10 mouse cellular contexts compared by ENCODE assay signal in genomic region chr11:116813610-116814009, GRCm38 (mm10). TPM values are rescaled to one million over a fixed set of nuclear protein-coding genes. Genes with fewer than 3 reads are reported as not detected.
A peak's percentile ranks its signal among the peaks of the same experiment; 100 is the strongest.
DNase-seq lines count a peak whose midpoint lies in the region; ATAC-seq and TF ChIP-seq lines count a peak whose summit lies in the region.
"Had no signal": no experiment of that assay in that cellular context is flagged by ENCODE, and none has a peak within 500 bp of the region (broad histone marks: within the 10 kb centered on the region; RNA-seq: fewer than 3 reads in every experiment).

No protein-coding gene starts in this region.

- intact Hi-C loops in heart, postnatal 25 days (cut with DNase I) = loop anchor here (2.0 kb wide), 1 partner anchor 25 kb away; no protein-coding TSS in a partner anchor

- no peak for ATAC-seq in heart, embryonic 13.5 days (ENCODE audit: extremely low read depth, insufficient number of reproducible peaks, low FRiP score, low TSS enrichment)
- no peak for ATAC-seq in forebrain, embryonic 15.5 days (replicated peaks)
- no peak for ATAC-seq in liver, embryonic 13.5 days (ENCODE audit: low read depth)

- no peak for TF ChIP-seq POLR2A in ES-Bruce4 (IDR thresholded peaks at IDR 0.05; ENCODE audit: insufficient read depth, low read length)

- H3K4me1 ChIP-seq in heart, embryonic 13.5 days = peaks cover 69% of the 10 kb centered on the region
- H3K4me1 ChIP-seq in ES-Bruce4 (ENCODE audit: control insufficient read depth, insufficient read depth, low read length) = peaks cover 10% of the 10 kb centered on the region
- H3K4me1 ChIP-seq in forebrain, embryonic 15.5 days = peaks cover 50% of the 10 kb centered on the region
- H3K4me1 ChIP-seq in liver, embryonic 13.5 days (replicated peaks) = peaks cover 22% of the 10 kb centered on the region

- no peaks in the 10 kb centered on the region for H3K9me3 ChIP-seq in heart, embryonic 13.5 days
- no peaks in the 10 kb centered on the region for H3K9me3 ChIP-seq in ES-Bruce4 (replicated peaks; ENCODE audit: control insufficient read depth, insufficient read depth, low read length, poor library complexity, severe bottlenecking)
- no peaks in the 10 kb centered on the region for H3K9me3 ChIP-seq in forebrain, embryonic 15.5 days
- no peaks in the 10 kb centered on the region for H3K9me3 ChIP-seq in liver, embryonic 13.5 days (replicated peaks)

- peak overlapping the region; percentile 86 for H3K27ac ChIP-seq in heart, embryonic 13.5 days (replicated peaks)
- peak overlapping the region; percentile 70 for H3K27ac ChIP-seq in ES-Bruce4 (ENCODE audit: insufficient read depth, low read length)
- peak overlapping the region; percentile 51 for H3K27ac ChIP-seq in forebrain, embryonic 15.5 days (replicated peaks)
- H3K27ac ChIP-seq in liver, embryonic 13.5 days = 0 out of 2 replicates have a peak overlapping the region, but pooled peaks have one; percentile 23

- H3K27me3 ChIP-seq in heart, embryonic 13.5 days (replicated peaks) = peaks cover 6% of the 10 kb centered on the region; the same call in 1 of the 2 replicates
- no peaks in the 10 kb centered on the region for H3K27me3 ChIP-seq in ES-Bruce4 (ENCODE audit: control insufficient read depth, insufficient read depth, low read length, poor library complexity, severe bottlenecking)
- H3K27me3 ChIP-seq in forebrain, embryonic 15.5 days = no peaks in the 10 kb centered on the region
- peaks cover 6% of the 10 kb centered on the region; the same call in 1 of the 2 replicates for H3K27me3 ChIP-seq in liver, embryonic 13.5 days

- H3K4me3 ChIP-seq in heart, embryonic 13.5 days = no peak overlapping the region
- H3K4me3 ChIP-seq in ES-Bruce4 (ENCODE audit: low read depth, low read length) = peak overlapping the region; percentile 19; the same call in 1 of the 2 replicates
- H3K4me3 ChIP-seq in forebrain, embryonic 15.5 days = no peak overlapping the region
- no peak overlapping the region for H3K4me3 ChIP-seq in liver, embryonic 13.5 days (replicated peaks)

- peaks cover 3% of the 10 kb centered on the region; the same call in 1 of the 2 replicates for H3K36me3 ChIP-seq in heart, embryonic 13.5 days
- H3K36me3 ChIP-seq in ES-Bruce4 (ENCODE audit: control insufficient read depth, insufficient read depth, low read length, poor library complexity, severe bottlenecking) = no peaks in the 10 kb centered on the region
- no peaks in the 10 kb centered on the region for H3K36me3 ChIP-seq in forebrain, embryonic 15.5 days
- H3K36me3 ChIP-seq in liver, embryonic 13.5 days = no peaks in the 10 kb centered on the region

- DNase-seq in heart, postnatal 25 days (ENCODE audit: low spot score) = no peak
- DNase-seq in liver, embryonic 13.5 days = no peak
- DNase-seq in urinary bladder, postnatal 4 days (ENCODE audit: low spot score in 2 of 2) = no peak
- DNase-seq in right cerebral cortex, postnatal 36 days (ENCODE audit: low spot score in 2 of 2) = no peak
- DNase-seq in right cerebral cortex, adult 18-20 months = no peak

- peak overlapping the region; percentile 66 for H3K9ac ChIP-seq in heart, embryonic 13.5 days
- H3K9ac ChIP-seq in ES-Bruce4 (ENCODE audit: low read depth, poor library complexity, severe bottlenecking) = peak overlapping the region; percentile 8
- no peak overlapping the region; the same call in 1 of the 2 replicates for H3K9ac ChIP-seq in forebrain, embryonic 15.5 days (replicated peaks)
- H3K9ac ChIP-seq in liver, embryonic 13.5 days = no peak overlapping the region

- TF ChIP-seq EP300 in ES-Bruce4 (IDR thresholded peaks at IDR 0.05; ENCODE audit: insufficient read depth, low read depth, low read length) = no peak

- WGBS in heart, embryonic 13.5 days = 74% methylated on average over 13 of the region's 13 CpGs
- 67% methylated on average over 13 of the region's 13 CpGs for WGBS in forebrain, embryonic 15.5 days
- WGBS in liver, embryonic 13.5 days (ENCODE audit: insufficient replicate concordance) = 81% methylated on average over 13 of the region's 13 CpGs

- no peak for TF ChIP-seq CTCF in ES-Bruce4 (IDR thresholded peaks at IDR 0.05; ENCODE audit: low read depth, low read length)

- no peak overlapping the region for H3K4me2 ChIP-seq in heart, embryonic 13.5 days
- H3K4me2 ChIP-seq in forebrain, embryonic 15.5 days (replicated peaks) = no peak overlapping the region
- no peak overlapping the region for H3K4me2 ChIP-seq in liver, embryonic 13.5 days

RNA-seq across cellular contexts. Expression of gene Mxra7, which starts 14.2 kb away (rescaled TPM):
- 18.4 and 19.3 TPM in 2 replicates for polyA plus RNA-seq in heart, embryonic 13.5 days (2015; fragmentation: Nextera tagmentation; extraction: Ambion mirVana)
- total RNA-seq in heart, postnatal 25 days (2021) = 10 to 100 TPM; 17.2 to 23.2 TPM
- 20.4 and 22.1 TPM in 2 replicates for polyA plus RNA-seq in ES-Bruce4 (2011; ENCODE audit: insufficient read depth, insufficient read length, low read depth, missing spikeins)
- 7.6 and 10.7 TPM in 2 replicates for polyA plus RNA-seq in forebrain, embryonic 15.5 days (2015; fragmentation: Nextera tagmentation; extraction: Ambion mirVana)
- polyA plus RNA-seq in liver, embryonic 13.5 days (2015; fragmentation: Nextera tagmentation; extraction: Ambion mirVana) = 2.0 and 2.5 TPM in 2 replicates

RNA-seq across cellular contexts. Expression of gene Mettl23, which starts 29.5 kb away (rescaled TPM):
- polyA plus RNA-seq in heart, embryonic 13.5 days (2015; fragmentation: Nextera tagmentation; extraction: Ambion mirVana) = 63.8 and 68.8 TPM in 2 replicates
- 10 to 100 TPM; 36.6 to 39.4 TPM for total RNA-seq in heart, postnatal 25 days (2021)
- 27.5 TPM in 2 replicates for polyA plus RNA-seq in ES-Bruce4 (2011; ENCODE audit: insufficient read depth, insufficient read length, low read depth, missing spikeins)
- polyA plus RNA-seq in forebrain, embryonic 15.5 days (2015; fragmentation: Nextera tagmentation; extraction: Ambion mirVana) = 81.9 and 87.5 TPM in 2 replicates
- 44.2 and 47.0 TPM in 2 replicates for polyA plus RNA-seq in liver, embryonic 13.5 days (2015; fragmentation: Nextera tagmentation; extraction: Ambion mirVana)

RNA-seq across cellular contexts. Expression of gene Jmjd6, which starts 29.6 kb away (rescaled TPM):
- 61.7 and 75.3 TPM in 2 replicates for polyA plus RNA-seq in heart, embryonic 13.5 days (2015; fragmentation: Nextera tagmentation; extraction: Ambion mirVana)
- total RNA-seq in heart, postnatal 25 days (2021) = 10 to 100 TPM; 37.1 to 37.7 TPM
- 45.6 and 49.0 TPM in 2 replicates for polyA plus RNA-seq in ES-Bruce4 (2011; ENCODE audit: insufficient read depth, insufficient read length, low read depth, missing spikeins)
- polyA plus RNA-seq in forebrain, embryonic 15.5 days (2015; fragmentation: Nextera tagmentation; extraction: Ambion mirVana) = 76.7 and 78.5 TPM in 2 replicates
- polyA plus RNA-seq in liver, embryonic 13.5 days (2015; fragmentation: Nextera tagmentation; extraction: Ambion mirVana) = 38.1 and 40.1 TPM in 2 replicates

RNA-seq across cellular contexts. Expression of gene St6galnac1, which starts 38.3 kb away (rescaled TPM):
- polyA plus RNA-seq in heart, embryonic 13.5 days (2015; fragmentation: Nextera tagmentation; extraction: Ambion mirVana) = not detected in 2 replicates
- total RNA-seq in heart, postnatal 25 days (2021) = not detected
- polyA plus RNA-seq in ES-Bruce4 (2011; ENCODE audit: insufficient read depth, insufficient read length, low read depth, missing spikeins) = not detected in 2 replicates
- not detected in 2 replicates for polyA plus RNA-seq in forebrain, embryonic 15.5 days (2015; fragmentation: Nextera tagmentation; extraction: Ambion mirVana)
- not detected in 2 replicates for polyA plus RNA-seq in liver, embryonic 13.5 days (2015; fragmentation: Nextera tagmentation; extraction: Ambion mirVana)
- total RNA-seq: layer of hippocampus, adult 18-20 months had no signal
- polyA plus RNA-seq: thymus, postnatal 0 days had no signal

RNA-seq across cellular contexts. Expression of gene Mfsd11, which starts 38.6 kb away (rescaled TPM):
- 32.2 and 35.5 TPM in 2 replicates for polyA plus RNA-seq in heart, embryonic 13.5 days (2015; fragmentation: Nextera tagmentation; extraction: Ambion mirVana)
- total RNA-seq in heart, postnatal 25 days (2021) = 10 to 100 TPM; 34.0 to 36.9 TPM
- polyA plus RNA-seq in ES-Bruce4 (2011; ENCODE audit: insufficient read depth, insufficient read length, low read depth, missing spikeins) = 14.6 and 15.1 TPM in 2 replicates
- polyA plus RNA-seq in forebrain, embryonic 15.5 days (2015; fragmentation: Nextera tagmentation; extraction: Ambion mirVana) = 49.8 and 54.9 TPM in 2 replicates
- 10.4 and 11.8 TPM in 2 replicates for polyA plus RNA-seq in liver, embryonic 13.5 days (2015; fragmentation: Nextera tagmentation; extraction: Ambion mirVana)

Comparison
In these comparisons a context has a peak if more than half of its experiments do, and no peak if none do; other contexts are left out.
1. H3K27ac ChIP-seq: peak in every context shown above with its lines; median percentile 86 in heart, embryonic 13.5 days; 70 in ES-Bruce4; 51 in forebrain, embryonic 15.5 days; 23 in liver, embryonic 13.5 days.
2. H3K9ac ChIP-seq: peak in heart, embryonic 13.5 days (single experiment) and ES-Bruce4 (single experiment); none in forebrain, embryonic 15.5 days (single experiment) and liver, embryonic 13.5 days (single experiment).